Mouse (Mus musculus): ENCODE measurements around the gene Acot8. TPM values are rescaled to one million over a fixed set of nuclear protein-coding genes. Genes with fewer than 3 reads are reported as not detected.

The Acot8 gene
- total and polyA plus RNA-seq, 3 experiments = 30.9 to 40.3 TPM; not detected in 1

- Histone ChIP-seq H3K27ac (ENCODE audit: control insufficient read depth, low read depth, low read length) (no peak overlapping the region), H3K79me2 (ENCODE audit: control insufficient read depth, insufficient read depth, low read length, poor library complexity) (no peaks in the 10 kb centered on the region; the same call in 1 of the 2 replicates), H3K9ac (ENCODE audit: control insufficient read depth, low read depth, low read length, poor library complexity, severe bottlenecking) (no peak overlapping the region), H3K4me1 (ENCODE audit: control insufficient read depth in 1 of 2, insufficient read depth in 2 of 2, low read length in 2 of 2) (peaks cover 3 to 9% of the 10 kb centered on the region in 2 experiments; a peak in 3 of 4 replicates), H3K4me3 (ENCODE audit: control insufficient read depth in 1 of 2, insufficient read depth in 1 of 2, low read depth in 2 of 2, low read length in 2 of 2) (no peak overlapping the region), H3K9me3 (replicated peaks; ENCODE audit: insufficient read depth, low read length) (no peaks in the 10 kb centered on the region), H3K27me3 (ENCODE audit: control insufficient read depth in 1 of 2, insufficient read depth in 2 of 2, low read length in 2 of 2) (no peaks in the 10 kb centered on the region), H3K36me3 (ENCODE audit: control insufficient read depth in 1 of 2, insufficient read depth in 2 of 2, low read length in 2 of 2) (peaks cover 0 to 5% of the 10 kb centered on the region in 2 experiments; a peak in 1 of 4 replicates)
- no peak for DNase-seq (ENCODE audit: low read depth, low spot score)
- no peak for TF ChIP-seq RCOR1 (IDR thresholded peaks at IDR 0.05; ENCODE audit: low read depth, low read length)
- no peak for TF ChIP-seq BHLHE40 (IDR thresholded peaks at IDR 0.05; ENCODE audit: borderline replicate concordance, low read depth, low read length)
- no peak for TF ChIP-seq NRF1 (IDR thresholded peaks at IDR 0.05; ENCODE audit: insufficient read depth, low read depth, low read length, poor library complexity, severe bottlenecking)
- TF ChIP-seq NELFE (IDR thresholded peaks at IDR 0.05; ENCODE audit: low read depth, low read length) = no peak
- TF ChIP-seq ETS1 (IDR thresholded peaks at IDR 0.05; ENCODE audit: low read depth, low read length) = no peak
- no peak for TF ChIP-seq SIN3A (IDR thresholded peaks at IDR 0.05; ENCODE audit: low read length)
- no peak for TF ChIP-seq HCFC1 (IDR thresholded peaks at IDR 0.05; ENCODE audit: low read depth, low read length)
- no peak for TF ChIP-seq ELF1 (IDR thresholded peaks at IDR 0.05; ENCODE audit: low read depth, low read length)
- no peak for TF ChIP-seq POLR2AphosphoS2 (IDR thresholded peaks at IDR 0.05; ENCODE audit: low read length)
- TF ChIP-seq USF2 (IDR thresholded peaks at IDR 0.05; ENCODE audit: borderline replicate concordance in 1 of 2, insufficient read depth in 1 of 2, low read depth in 1 of 2, low read length in 2 of 2) = no peak
- no peak for TF ChIP-seq GABPA (IDR thresholded peaks at IDR 0.05; ENCODE audit: low read depth, low read length)
- no peak for TF ChIP-seq JUND (IDR thresholded peaks at IDR 0.05; ENCODE audit: low read depth, low read length)
- no peak for TF ChIP-seq CHD2 (IDR thresholded peaks at IDR 0.05; ENCODE audit: low read length)
- no peak for TF ChIP-seq CHD1 (IDR thresholded peaks at IDR 0.05; ENCODE audit: low read depth, low read length)
These were observed 16.3 kb downstream of the Acot8 start for GRCm38 (mm10) chr2:164788411-164788810.

GRCm38 (mm10) chr2:164787779-164788178, 16.9 kb downstream of the Acot8 start:
- TF ChIP-seq POLR2AphosphoS2 (IDR thresholded peaks at IDR 0.05; ENCODE audit: low read length) (no peak), POLR2A (IDR thresholded peaks at IDR 0.05; ENCODE audit: control insufficient read depth in 1 of 2, insufficient read depth in 1 of 2, low read depth in 1 of 2, low read length in 2 of 2, poor library complexity in 1 of 2) (no peak), ZC3H11A (IDR thresholded peaks at IDR 0.05; ENCODE audit: low read depth, low read length) (no peak), MAX (IDR thresholded peaks at IDR 0.05; ENCODE audit: low read length) (no peak), CHD1 (IDR thresholded peaks at IDR 0.05; ENCODE audit: low read depth, low read length) (no peak), UBTF (IDR thresholded peaks at IDR 0.05; ENCODE audit: borderline replicate concordance, insufficient read depth, low read depth, low read length) (no peak), EP300 (IDR thresholded peaks at IDR 0.05; ENCODE audit: low read depth in 1 of 2, low read length in 2 of 2) (no peak), MYC (IDR thresholded peaks at IDR 0.05; ENCODE audit: low read depth, low read length) (no peak), SMC3 (IDR thresholded peaks at IDR 0.05; ENCODE audit: low read depth, low read length) (no peak), TCF12 (IDR thresholded peaks at IDR 0.05; ENCODE audit: low read depth, low read length) (no peak), MYB (IDR thresholded peaks at IDR 0.05; ENCODE audit: low read depth, low read length) (no peak), POLR2AphosphoS5 (IDR thresholded peaks at IDR 0.05; ENCODE audit: borderline replicate concordance, low read depth, low read length) (no peak), MXI1 (IDR thresholded peaks at IDR 0.05; ENCODE audit: low read depth, low read length) (no peak), NRF1 (IDR thresholded peaks at IDR 0.05; ENCODE audit: insufficient read depth, low read depth, low read length, poor library complexity, severe bottlenecking) (no peak), ELF1 (IDR thresholded peaks at IDR 0.05; ENCODE audit: low read depth, low read length) (no peak), E2F4 (IDR thresholded peaks at IDR 0.05; ENCODE audit: borderline replicate concordance, low read depth, low read length) (no peak), TAL1 (IDR thresholded peaks at IDR 0.05; ENCODE audit: low read length) (no peak), BHLHE40 (IDR thresholded peaks at IDR 0.05; ENCODE audit: borderline replicate concordance, low read depth, low read length) (no peak), RCOR1 (IDR thresholded peaks at IDR 0.05; ENCODE audit: low read depth, low read length) (no peak), RAD21 (IDR thresholded peaks at IDR 0.05; ENCODE audit: low read depth, low read length) (no peak)
- no peak for DNase-seq (ENCODE audit: low read depth, low spot score)
- H3K79me2 ChIP-seq (ENCODE audit: control insufficient read depth, insufficient read depth, low read length, poor library complexity) = no peaks in the 10 kb centered on the region; the same call in 1 of the 2 replicates
- no peak overlapping the region for H3K4me3 ChIP-seq (ENCODE audit: control insufficient read depth in 1 of 2, insufficient read depth in 1 of 2, low read depth in 2 of 2, low read length in 2 of 2)
- H3K9ac ChIP-seq (ENCODE audit: control insufficient read depth, low read depth, low read length, poor library complexity, severe bottlenecking) = no peak overlapping the region
- H3K4me1 ChIP-seq (ENCODE audit: control insufficient read depth in 1 of 2, insufficient read depth in 2 of 2, low read length in 2 of 2) = peaks cover 3 to 9% of the 10 kb centered on the region in 2 experiments; a peak in 3 of 4 replicates
- no peak overlapping the region for H3K27ac ChIP-seq (ENCODE audit: control insufficient read depth, low read depth, low read length)
- no peaks in the 10 kb centered on the region for H3K9me3 ChIP-seq (replicated peaks; ENCODE audit: insufficient read depth, low read length)
- peaks cover 0 to 5% of the 10 kb centered on the region in 2 experiments; a peak in 1 of 4 replicates for H3K36me3 ChIP-seq (ENCODE audit: control insufficient read depth in 1 of 2, insufficient read depth in 2 of 2, low read length in 2 of 2)
- H3K27me3 ChIP-seq (ENCODE audit: control insufficient read depth in 1 of 2, insufficient read depth in 2 of 2, low read length in 2 of 2) = no peaks in the 10 kb centered on the region

Data from MEL (cell line).